Mouse (Mus musculus) liver, embryonic 14 days (tissue): Measurements from ENCODE around the gene Cacna2d4. TPM values are rescaled to one million over a fixed set of nuclear protein-coding genes. Genes with fewer than 3 reads are reported as not detected.

ENCODE experiments used
- polyA plus RNA-seq: library from polyadenylated mRNA; depleted of rRNA; stranded (reverse); fragments of >200 nt; gene quantifications from 2 replicates; pipeline ENCODE4 v1.2.3, GENCODE M21; 2012; rRNA removed

The Cacna2d4 gene
- under 0.01 TPM in 1 of 2 replicates, not detected in the other for polyA plus RNA-seq

GRCm38 (mm10) chr6:119236241-119236640 lies at the start of gene Cacna2d4:
Cacna2d4 (plus strand) TSS chr6:119236526.

GRCm38 (mm10) chr6:119196382-119197305 lies 39.7 kb upstream of the Cacna2d4 start, which contains the start of gene Cacna1c:
Cacna1c (minus strand) TSS chr6:119196418.

GRCm38 (mm10) chr6:119330506-119330905 lies 94.2 kb downstream of the Cacna2d4 start, which contains the start of gene Lrtm2:
Lrtm2 (minus strand) TSS chr6:119330766.

Other genes starting within 250 kb of the Cacna2d4 start
- gene Dcp1b, start 61.3 kb upstream of the Cacna2d4 start, polyA plus RNA-seq: 4.9 and 5.6 TPM in 2 replicates
- gene Cacna1c, start 40.1 kb upstream of the Cacna2d4 start, polyA plus RNA-seq: 0.25 and 0.27 TPM in 2 replicates
- gene Lrtm2, start 94.2 kb downstream of the Cacna2d4 start, polyA plus RNA-seq: 0.01 and 0.02 TPM in 2 replicates
- gene Adipor2, start 181.2 kb downstream of the Cacna2d4 start, polyA plus RNA-seq: 17.6 and 20.4 TPM in 2 replicates
- 14.4 and 15.8 TPM in 2 replicates for gene Fbxl14, start 243.1 kb downstream of the Cacna2d4 start, polyA plus RNA-seq